Mouse (Mus musculus): ENCODE data around the gene Sytl3.

GRCm38 (mm10) chr17:6737273-6737997 lies 78.5 kb downstream of the Sytl3 start:
- TF ChIP-seq POLR2A (IDR thresholded peaks at IDR 0.05; ENCODE audit: borderline replicate concordance, control insufficient read depth, low read depth, low read length) (no peak), CTCF (IDR thresholded peaks at IDR 0.05; ENCODE audit: control insufficient read depth, insufficient read depth, low read length) (no peak)

Data from bone marrow, adult 2 months (tissue).